Mouse (Mus musculus): ENCODE data around the gene Zfp646. TPM values are rescaled to one million over a fixed set of nuclear protein-coding genes. Genes with fewer than 3 reads are reported as not detected.
"Not testable (repeated sequence)": the region's sequence is repeated elsewhere in the genome, so short reads cannot be mapped to it uniquely, and the experiment has no call there.

Zfp646 gene
- total RNA-seq, 2 experiments from 2014 or later = 27.0 to 33.9 TPM

DNA sequence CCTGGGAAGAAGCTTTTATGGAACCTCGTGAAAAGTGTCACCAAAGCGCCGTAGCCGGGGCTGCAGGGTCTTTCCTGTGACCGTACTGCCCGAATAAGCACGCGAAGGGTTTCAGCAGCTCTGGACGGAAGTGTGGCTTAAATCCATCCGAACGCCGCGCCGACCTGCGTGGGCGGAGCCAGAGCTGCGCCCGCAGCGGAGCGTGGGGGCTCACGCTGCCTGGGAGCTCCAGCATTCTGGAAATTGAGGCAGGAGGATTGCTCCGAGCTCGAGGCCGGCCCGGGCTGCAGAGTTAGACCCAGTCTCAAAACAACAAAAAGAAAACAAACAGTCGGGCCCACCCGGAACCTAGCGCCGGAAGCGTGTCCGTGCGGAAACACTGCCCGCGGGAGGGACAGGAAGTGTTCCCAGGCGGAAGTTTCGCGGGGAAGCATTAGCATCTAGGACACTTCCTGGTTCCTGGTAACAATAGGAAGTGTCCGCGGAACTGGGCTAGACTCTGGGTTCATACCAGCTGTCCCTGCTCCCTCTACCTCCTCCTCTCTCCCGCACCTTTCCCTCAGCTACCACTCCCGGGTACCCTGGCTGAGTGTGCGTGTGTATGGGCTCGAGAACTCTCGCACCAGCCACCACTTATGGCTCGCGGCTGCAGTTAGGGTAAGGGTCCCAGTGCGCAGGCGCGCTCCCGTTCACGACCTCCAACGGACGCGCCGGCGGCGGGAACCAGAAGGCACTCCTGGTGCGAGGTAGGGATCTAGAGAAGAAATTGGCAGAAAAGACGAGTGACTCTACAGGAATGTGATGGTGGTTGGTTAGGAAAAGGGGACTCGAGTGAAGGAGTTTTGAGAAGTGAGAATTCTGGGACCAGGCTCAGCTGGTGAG is 687 bp downstream of the Zfp646 start, which contains the start of gene Zfp668:
Zfp668 (minus strand) TSS at position 362 of the 882 bp plus-strand sequence.
- intact Hi-C loops (cut with DNase I) = loop anchor here (2.0 kb wide), 1 partner anchor 36 kb away; the partner anchor contains the start of gene Kat8
- peak; percentile 88 to 90 for DNase-seq (ENCODE audit: low spot score in 2 of 2)

DNA sequence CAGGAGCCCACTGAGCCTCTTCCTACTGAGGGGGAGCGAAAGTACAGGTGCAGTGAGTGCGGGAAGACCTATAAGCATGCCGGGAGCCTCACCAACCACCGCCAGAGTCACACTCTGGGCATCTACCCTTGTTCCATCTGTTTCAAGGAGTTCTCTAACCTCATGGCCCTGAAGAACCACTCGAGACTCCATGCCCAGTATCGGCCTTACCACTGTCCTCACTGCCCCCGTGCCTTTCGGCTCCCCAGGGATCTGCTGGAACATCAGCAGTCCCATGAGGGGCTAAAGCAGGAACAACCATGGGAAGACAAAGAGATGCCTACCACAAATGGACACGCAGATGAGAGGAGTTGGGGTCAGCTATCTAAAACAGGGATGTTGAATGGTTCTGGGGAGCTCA is 3.3 kb downstream of the Zfp646 start:
- no peak for DNase-seq (ENCODE audit: low spot score in 2 of 2)
- intact Hi-C loops (cut with DNase I) = no loop called here

DNA sequence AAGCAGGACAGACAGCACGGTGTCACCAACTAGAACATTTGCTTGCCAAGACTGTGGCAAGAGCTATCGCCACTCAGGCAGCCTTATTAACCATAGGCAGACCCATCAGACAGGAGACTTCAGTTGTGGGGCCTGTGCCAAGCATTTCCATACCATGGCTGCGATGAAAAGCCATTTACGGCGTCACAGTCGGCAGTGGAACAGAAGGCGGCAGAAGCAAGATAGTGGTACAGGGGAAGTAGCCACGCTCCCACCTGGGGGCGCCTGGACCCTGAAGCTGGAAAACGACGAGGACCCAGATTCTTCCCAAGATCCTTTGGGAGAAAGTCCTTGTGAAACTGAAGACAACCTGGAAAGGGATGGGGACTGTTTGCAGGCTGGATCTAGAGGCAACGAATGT is 4.4 kb downstream of the Zfp646 start:
- intact Hi-C loops (cut with DNase I) = no loop called here
- no peak for DNase-seq (ENCODE audit: low spot score in 2 of 2)

DNA sequence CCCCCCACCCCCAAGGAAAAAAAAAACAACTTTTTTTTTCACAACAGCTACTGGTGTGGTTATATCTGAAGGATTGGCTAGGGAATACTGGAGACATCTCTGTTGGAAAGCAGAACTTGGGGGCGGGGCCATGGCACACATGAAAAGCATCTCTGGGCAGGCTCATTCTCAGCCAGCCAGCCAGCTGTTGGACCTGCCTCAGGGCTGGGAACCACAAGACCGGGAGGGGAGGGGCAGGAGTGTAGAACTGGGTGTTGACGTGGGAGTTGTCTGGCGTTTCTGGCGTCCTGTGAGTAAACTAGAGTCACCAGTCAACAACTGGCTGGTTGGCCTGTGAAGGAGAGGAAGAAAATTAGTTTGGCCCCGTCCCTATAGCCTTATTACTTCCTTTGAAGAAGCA is 9.9 kb downstream of the Zfp646 start:
- no peak for DNase-seq (ENCODE audit: low spot score in 2 of 2)

GRCm38 (mm10) chr7:127886551-127886950 is 10.5 kb downstream of the Zfp646 start:
- intact Hi-C loops (cut with DNase I) = no loop called here
- DNase-seq (ENCODE audit: low spot score in 2 of 2) = no peak

More for the DNA sequence above, 9.9 kb downstream of the Zfp646 start:
- intact Hi-C loops (cut with DNase I) = no loop called here

GRCm38 (mm10) chr7:127887191-127887590 is 11.2 kb downstream of the Zfp646 start:
- intact Hi-C loops (cut with DNase I) = no loop called here
- DNase-seq (ENCODE audit: low spot score in 2 of 2) = no peak

DNA sequence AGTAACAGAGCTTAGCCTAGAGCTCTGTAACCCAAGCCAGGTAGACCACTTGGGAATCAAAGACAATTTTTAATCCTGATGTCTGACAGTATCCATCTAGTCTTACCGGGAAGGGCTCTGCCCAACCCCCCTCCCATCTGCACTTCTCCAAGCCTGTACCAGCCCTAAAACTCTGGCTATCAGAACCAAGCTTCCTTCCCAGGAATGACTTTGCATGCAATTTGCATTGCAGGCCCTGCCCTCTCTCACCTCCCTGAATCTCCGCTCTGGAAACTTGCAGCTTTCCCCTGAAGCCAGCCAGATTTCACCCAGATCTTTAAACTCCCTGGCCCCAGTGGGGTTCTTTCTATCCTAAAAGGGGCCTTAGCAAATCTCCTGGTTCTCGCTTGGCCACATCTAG is 11.8 kb downstream of the Zfp646 start:
- intact Hi-C loops (cut with DNase I) = no loop called here
- no peak for DNase-seq (ENCODE audit: low spot score in 2 of 2)

DNA sequence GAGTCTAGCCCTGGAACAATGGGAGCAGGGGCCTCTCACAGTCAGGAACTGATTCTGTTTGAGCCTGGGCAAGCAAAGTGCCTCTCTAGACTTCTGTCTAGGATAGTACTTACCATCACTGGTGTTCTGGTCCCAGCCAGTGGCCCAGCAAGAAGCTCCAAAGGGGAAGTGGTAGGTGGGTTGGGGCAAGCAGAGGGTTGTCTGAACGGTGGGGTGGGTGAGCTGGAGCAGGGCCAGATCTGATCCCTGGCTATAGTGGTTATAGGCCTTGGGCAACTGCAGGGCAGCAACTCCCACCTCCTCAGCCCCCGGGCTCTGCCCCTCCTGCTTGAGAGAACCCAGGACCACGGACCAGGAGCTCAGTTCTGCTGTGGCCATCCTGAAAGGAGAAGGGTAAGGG is 12.8 kb downstream of the Zfp646 start:
- DNase-seq (ENCODE audit: low spot score in 2 of 2) = no peak
- intact Hi-C loops (cut with DNase I) = no loop called here

- DNase-seq (ENCODE audit: low spot score in 2 of 2) = no peak
- intact Hi-C loops (cut with DNase I) = no loop called here
These were observed 14.8 kb downstream of the Zfp646 start, which contains the start of gene Prss53 for GRCm38 (mm10) chr7:127890798-127891197. TSS of gene Prss53 (minus strand) at chr7:127890970.

GRCm38 (mm10) chr7:127894480-127894879 is 18.5 kb downstream of the Zfp646 start:
- intact Hi-C loops (cut with DNase I) = no loop called here
- no peak for DNase-seq (ENCODE audit: low spot score in 2 of 2)

DNA sequence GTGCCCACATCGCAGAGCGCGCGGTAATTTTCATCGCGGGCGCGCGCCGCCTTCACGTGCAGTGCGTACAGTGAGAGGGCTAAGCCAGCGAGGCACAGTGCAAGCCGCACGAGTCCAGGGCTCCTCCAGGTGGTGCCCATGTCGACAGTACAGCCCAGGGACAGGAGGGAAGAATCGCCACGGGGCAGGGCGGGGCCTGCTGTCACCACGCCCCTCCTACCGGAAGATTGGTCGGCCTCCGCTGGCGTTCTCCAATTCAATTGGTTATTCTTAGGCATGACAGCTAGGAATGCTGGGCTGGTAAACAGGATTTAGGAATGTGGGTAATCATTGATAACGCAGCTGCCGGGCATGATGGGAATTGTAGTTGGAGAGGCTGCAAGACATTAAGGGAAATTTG is 19.4 kb downstream of the Zfp646 start, which contains the start of the genes Gm21974 and Vkorc1:
Gm21974 (minus strand) TSS at position 13 of the 400 bp plus-strand sequence.
Vkorc1 (minus strand) TSS at position 176 of the 400 bp plus-strand sequence.
- intact Hi-C loops (cut with DNase I) = no loop called here
- DNase-seq (ENCODE audit: low spot score in 2 of 2) = peak; percentile 93

- intact Hi-C loops (cut with DNase I); DNase-seq (ENCODE audit: low spot score in 2 of 2): not testable (repeated sequence)
These were observed 19.9 kb downstream of the Zfp646 start for GRCm38 (mm10) chr7:127895891-127896290.

GRCm38 (mm10) chr7:127896384-127896783 is 20.4 kb downstream of the Zfp646 start:
- intact Hi-C loops (cut with DNase I) = no loop called here
- no peak for DNase-seq (ENCODE audit: low spot score in 2 of 2)

- no peak for DNase-seq (ENCODE audit: low spot score in 2 of 2)
- intact Hi-C loops (cut with DNase I) = no loop called here
These were observed 21.5 kb downstream of the Zfp646 start for GRCm38 (mm10) chr7:127897542-127897941.

GRCm38 (mm10) chr7:127898179-127898956 is 22.3 kb downstream of the Zfp646 start:
- DNase-seq (ENCODE audit: low spot score in 2 of 2) = no peak
- intact Hi-C loops (cut with DNase I) = no loop called here

DNA sequence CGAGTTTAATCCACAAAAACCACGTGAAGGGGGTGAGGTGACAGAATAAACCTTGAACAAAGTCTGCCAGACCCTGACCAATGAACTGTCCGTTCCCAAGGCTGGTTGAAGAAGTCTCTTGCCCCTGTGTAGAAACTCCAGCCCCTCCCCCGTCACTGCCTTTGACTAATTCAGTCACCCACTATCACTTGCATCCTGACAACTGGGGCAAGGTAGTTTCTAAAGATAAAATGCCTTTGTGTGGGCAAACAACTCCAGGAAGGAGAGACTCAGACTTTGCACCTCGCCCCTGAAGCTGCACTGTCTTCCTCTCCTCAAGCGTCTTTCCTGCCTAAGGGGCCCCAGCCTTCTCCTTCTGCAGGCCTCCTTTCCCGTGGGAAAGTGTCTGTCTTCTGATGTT is 24.0 kb downstream of the Zfp646 start:
- no peak for DNase-seq (ENCODE audit: low spot score in 2 of 2)
- intact Hi-C loops (cut with DNase I) = no loop called here

DNA sequence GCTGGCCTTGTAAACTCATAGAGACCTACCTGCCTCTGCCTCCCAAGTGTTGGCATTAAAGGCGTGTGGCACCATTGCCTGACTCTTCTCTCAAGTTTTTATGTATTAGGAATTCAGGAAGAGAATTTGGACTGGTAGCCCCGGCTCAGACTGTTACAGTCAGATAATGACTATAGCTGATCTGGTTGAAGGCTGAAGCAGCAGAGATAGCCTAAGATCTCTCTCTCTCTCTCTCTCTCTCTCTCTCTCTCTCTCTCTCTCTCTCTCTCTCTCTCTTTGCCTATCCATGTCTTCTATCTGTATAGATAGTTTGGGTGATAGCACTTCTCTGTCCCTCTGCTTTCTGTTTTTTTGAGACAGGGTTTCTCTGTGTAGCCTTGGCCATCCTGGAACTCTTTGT is 25.8 kb downstream of the Zfp646 start:
- intact Hi-C loops (cut with DNase I) = no loop called here
- DNase-seq (ENCODE audit: low spot score in 2 of 2) = no peak

- peak; percentile 79 to 84 for DNase-seq (ENCODE audit: low spot score in 2 of 2)
- intact Hi-C loops (cut with DNase I) = no loop called here
These were observed 28.2 kb downstream of the Zfp646 start, which contains the start of gene Bckdk for GRCm38 (mm10) chr7:127903971-127904796. TSS of gene Bckdk (plus strand) at chr7:127904082.

DNA sequence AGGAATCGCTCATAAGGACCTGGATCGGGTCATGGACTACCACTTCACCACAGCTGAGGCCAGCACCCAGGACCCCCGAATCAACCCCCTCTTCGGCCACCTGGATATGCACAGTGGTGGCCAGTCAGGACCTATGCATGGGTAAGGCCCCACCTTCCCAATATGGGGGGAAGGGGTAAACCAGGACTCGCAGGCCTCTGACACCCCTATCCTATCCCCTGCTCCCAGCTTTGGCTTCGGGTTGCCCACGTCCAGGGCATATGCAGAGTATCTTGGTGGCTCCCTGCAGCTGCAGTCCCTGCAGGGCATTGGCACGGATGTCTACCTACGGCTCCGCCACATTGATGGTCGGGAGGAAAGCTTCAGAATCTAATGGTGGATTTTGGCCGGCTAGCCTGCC is 31.9 kb downstream of the Zfp646 start:
- no peak for DNase-seq (ENCODE audit: low spot score in 2 of 2)
- intact Hi-C loops (cut with DNase I) = no loop called here
